ENCODE assay signal across 12 mouse cellular contexts in genomic region chr8:114615908-114616307, GRCm38 (mm10).
DNase-seq lines count a peak whose midpoint lies in the region; ATAC-seq lines count a peak whose summit lies in the region.
"Had no signal": no experiment of that assay in that cellular context is flagged by ENCODE, and none has a peak within 500 bp of the region (broad histone marks: within the 10 kb centered on the region; RNA-seq: fewer than 3 reads in every experiment).

No protein-coding gene starts in this region.

- 60% methylated on average over 6 of the region's 6 CpGs for WGBS in embryonic facial prominence, embryonic 13.5 days
- WGBS in embryonic facial prominence, embryonic 10.5 days = 87% methylated on average over 6 of the region's 6 CpGs
- WGBS in intestine, embryonic 16.5 days = 66% methylated on average over 6 of the region's 6 CpGs
- WGBS in heart, embryonic 10.5 days = 86% methylated on average over 6 of the region's 6 CpGs

- peaks cover 19% of the 10 kb centered on the region for H3K4me1 ChIP-seq in embryonic facial prominence, embryonic 13.5 days
- peaks cover 22% of the 10 kb centered on the region for H3K4me1 ChIP-seq in embryonic facial prominence, embryonic 10.5 days
- peaks cover 4% of the 10 kb centered on the region; the same call in 1 of the 2 replicates for H3K4me1 ChIP-seq in intestine, embryonic 16.5 days (ENCODE audit: control insufficient read depth, insufficient read depth, low read length)
- peaks cover 20% of the 10 kb centered on the region for H3K4me1 ChIP-seq in heart, embryonic 10.5 days

- H3K36me3 ChIP-seq in embryonic facial prominence, embryonic 13.5 days = no peaks in the 10 kb centered on the region
- no peaks in the 10 kb centered on the region for H3K36me3 ChIP-seq in embryonic facial prominence, embryonic 10.5 days (replicated peaks)
- no peaks in the 10 kb centered on the region for H3K36me3 ChIP-seq in intestine, embryonic 16.5 days (ENCODE audit: control insufficient read depth, insufficient read depth, low read length)
- H3K36me3 ChIP-seq in heart, embryonic 10.5 days = no peaks in the 10 kb centered on the region
- H3K36me3 ChIP-seq: midbrain, embryonic 10.5 days had no signal

- H3K27me3 ChIP-seq in embryonic facial prominence, embryonic 13.5 days = peaks cover 23% of the 10 kb centered on the region
- no peaks in the 10 kb centered on the region; the same call in 1 of the 2 replicates for H3K27me3 ChIP-seq in embryonic facial prominence, embryonic 10.5 days (replicated peaks; ENCODE audit: low read depth, poor library complexity, severe bottlenecking)
- H3K27me3 ChIP-seq in intestine, embryonic 16.5 days (replicated peaks; ENCODE audit: control insufficient read depth, insufficient read depth, low read length) = no peaks in the 10 kb centered on the region
- H3K27me3 ChIP-seq in heart, embryonic 10.5 days (ENCODE audit: insufficient read depth, poor library complexity, severe bottlenecking) = no peaks in the 10 kb centered on the region

- no peak for DNase-seq in embryonic facial prominence, embryonic 10.5 days (ENCODE audit: low spot score)
- DNase-seq in adrenal gland, postnatal 14 days = peak; percentile 46
- DNase-seq in lung, postnatal 36 days = peak; percentile 62
- DNase-seq in heart, embryonic 10.5 days (ENCODE audit: low spot score) = no peak
- no peak for DNase-seq in layer of hippocampus, adult 9-11 months
- DNase-seq in testis, postnatal 14 days (ENCODE audit: low spot score) = no peak
- DNase-seq: gastrocnemius, postnatal 14 days; kidney, postnatal 25 days had no signal

- H3K9ac ChIP-seq in embryonic facial prominence, embryonic 13.5 days = no peak overlapping the region
- no peak overlapping the region for H3K9ac ChIP-seq in intestine, embryonic 16.5 days (ENCODE audit: low read depth, low read length)

- no peak for ATAC-seq in embryonic facial prominence, embryonic 13.5 days (ENCODE audit: insufficient number of reproducible peaks, insufficient read depth, low FRiP score, low TSS enrichment, low read depth)
- ATAC-seq in intestine, embryonic 16.5 days = no peak
- ATAC-seq: hindbrain, postnatal 0 days had no signal

- no peak overlapping the region for H3K4me3 ChIP-seq in embryonic facial prominence, embryonic 13.5 days
- no peak overlapping the region for H3K4me3 ChIP-seq in embryonic facial prominence, embryonic 10.5 days
- no peak overlapping the region for H3K4me3 ChIP-seq in intestine, embryonic 16.5 days (ENCODE audit: low read length)
- H3K4me3 ChIP-seq in heart, embryonic 10.5 days = no peak overlapping the region
- H3K4me3 ChIP-seq: midbrain, embryonic 10.5 days had no signal

- H3K9me3 ChIP-seq in embryonic facial prominence, embryonic 13.5 days = 0 out of 2 replicates have a peak, but pooled peaks cover 2% of the 10 kb centered on the region
- H3K9me3 ChIP-seq in embryonic facial prominence, embryonic 10.5 days = peaks cover 6% of the 10 kb centered on the region; the same call in 1 of the 2 replicates
- no peaks in the 10 kb centered on the region for H3K9me3 ChIP-seq in intestine, embryonic 16.5 days (ENCODE audit: control insufficient read depth, low read length)
- H3K9me3 ChIP-seq in heart, embryonic 10.5 days = no peaks in the 10 kb centered on the region
- H3K9me3 ChIP-seq: midbrain, embryonic 10.5 days had no signal

- H3K4me2 ChIP-seq in embryonic facial prominence, embryonic 13.5 days = no peak overlapping the region
- no peak overlapping the region for H3K4me2 ChIP-seq in intestine, embryonic 16.5 days (ENCODE audit: low read depth, low read length)

- H3K27ac ChIP-seq in embryonic facial prominence, embryonic 13.5 days = peak overlapping the region; percentile 24; the same call in 1 of the 2 replicates
- H3K27ac ChIP-seq in embryonic facial prominence, embryonic 10.5 days (replicated peaks) = no peak overlapping the region
- peak overlapping the region; percentile 65 for H3K27ac ChIP-seq in intestine, embryonic 16.5 days (ENCODE audit: low read length)
- no peak overlapping the region for H3K27ac ChIP-seq in heart, embryonic 10.5 days
- H3K27ac ChIP-seq: hindbrain, postnatal 0 days; midbrain, embryonic 10.5 days had no signal

Comparison
In these comparisons a context has a peak if more than half of its experiments do, and no peak if none do; other contexts are left out.
1. H3K27ac ChIP-seq: peak in embryonic facial prominence, embryonic 13.5 days (single experiment) and intestine, embryonic 16.5 days (single experiment); none in embryonic facial prominence, embryonic 10.5 days (single experiment) and heart, embryonic 10.5 days (single experiment).
2. DNase-seq: peak in adrenal gland, postnatal 14 days (single experiment) and lung, postnatal 36 days (single experiment); none in embryonic facial prominence, embryonic 10.5 days (single experiment), heart, embryonic 10.5 days (single experiment), layer of hippocampus, adult 9-11 months (single experiment) and testis, postnatal 14 days (single experiment).